Mouse (Mus musculus): ENCODE measurements around the gene Hapln2. TPM values are rescaled to one million over a fixed set of nuclear protein-coding genes. Genes with fewer than 3 reads are reported as not detected.

Hapln2 gene
- total and polyA plus RNA-seq, 3 experiments: not detected

DNA sequence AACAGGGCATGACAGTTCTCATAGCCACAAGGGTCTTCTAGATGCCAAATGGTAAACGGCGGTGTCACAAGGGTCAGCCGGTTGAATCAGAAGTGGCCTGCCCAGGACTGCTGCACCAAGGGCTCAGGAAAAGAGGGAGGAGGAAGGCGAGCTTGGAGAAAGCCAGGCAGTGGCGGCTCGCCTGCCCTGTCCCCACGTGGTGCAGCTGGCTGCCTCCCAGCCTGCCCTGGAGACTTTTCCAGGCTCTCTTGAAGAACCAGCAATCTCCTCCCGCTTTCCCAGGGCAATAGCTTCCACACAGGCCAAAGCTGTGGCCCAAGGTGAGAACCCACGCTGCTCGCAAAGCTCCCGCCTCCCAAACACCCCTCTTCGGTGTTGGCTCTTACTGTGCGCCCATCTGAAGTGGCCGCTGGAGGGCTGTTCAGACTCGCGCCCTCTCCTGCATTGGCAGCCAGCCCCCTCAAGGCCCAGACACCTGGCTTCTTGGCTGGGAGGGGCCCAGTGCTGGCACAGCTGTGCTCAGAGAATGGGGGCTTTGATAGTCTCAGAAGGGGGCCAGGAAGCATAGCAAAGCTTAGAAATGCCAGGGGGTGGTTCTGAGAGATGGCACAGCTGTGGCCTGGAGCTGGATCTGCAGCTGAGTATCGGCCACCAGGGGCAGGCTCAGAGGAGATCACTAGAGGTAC lies 24.9 kb downstream of the Hapln2 start (continued):
- TF ChIP-seq CTCF (IDR thresholded peaks at IDR 0.05 in 2 of 3, conservative IDR thresholded peaks at IDR 0.05 in 1 of 3; ENCODE audit: control insufficient read depth in 1 of 3, insufficient read depth in 1 of 3, low read depth in 2 of 3, low read length in 3 of 3, poor library complexity in 1 of 3, severe bottlenecking in 1 of 3) (no peak), ZMIZ1 (IDR thresholded peaks at IDR 0.05; ENCODE audit: low read depth, low read length) (no peak)

DNA sequence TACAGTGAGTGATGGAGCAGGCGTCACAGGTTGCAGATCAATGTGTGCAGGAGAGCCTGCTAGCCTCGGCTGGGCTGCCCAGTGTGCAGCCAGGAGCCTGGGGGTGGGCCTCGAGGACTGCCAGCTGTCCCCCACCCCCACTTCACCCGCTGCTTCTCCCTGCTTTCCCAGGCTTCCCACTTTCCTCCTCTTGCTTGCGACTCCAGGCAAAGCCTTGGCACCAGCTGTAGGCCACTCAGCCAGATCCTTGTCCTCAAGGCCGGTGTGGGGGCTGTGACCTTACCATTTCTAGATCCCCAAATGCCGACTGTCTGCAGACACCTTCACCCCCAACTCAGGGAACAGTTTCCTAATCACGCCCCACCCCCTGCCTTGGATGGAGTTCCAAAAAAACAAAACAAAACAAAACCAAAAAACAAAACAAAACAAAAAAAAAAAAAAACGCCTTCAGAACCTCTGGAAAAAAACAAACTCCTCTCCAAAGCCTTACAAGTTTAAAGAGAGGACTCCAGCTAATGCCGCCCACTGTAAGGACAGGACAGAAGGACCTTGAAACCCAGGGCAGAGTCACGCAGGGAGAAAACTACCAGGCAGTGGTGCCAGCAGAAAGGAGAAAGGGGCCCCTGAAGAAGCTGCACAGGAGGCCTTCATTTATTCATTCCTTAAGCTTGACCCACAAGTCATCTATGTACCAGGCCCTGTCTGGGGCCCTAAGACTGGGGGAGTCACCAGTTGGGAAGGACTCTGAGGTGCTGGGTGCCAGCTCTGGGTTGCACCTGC lies 26.4 kb downstream of the Hapln2 start:
- H3K4me1 ChIP-seq (ENCODE audit: control insufficient read depth in 1 of 2, insufficient read depth in 2 of 2, low read length in 2 of 2): no peaks in the 10 kb centered on the region
- H3K27ac ChIP-seq (ENCODE audit: control insufficient read depth, low read depth, low read length): no peak overlapping the region
- TF ChIP-seq HCFC1 (IDR thresholded peaks at IDR 0.05; ENCODE audit: low read depth, low read length) (no peak), JUND (IDR thresholded peaks at IDR 0.05; ENCODE audit: low read depth, low read length) (no peak), GABPA (IDR thresholded peaks at IDR 0.05; ENCODE audit: low read depth, low read length) (no peak), SMC3 (IDR thresholded peaks at IDR 0.05; ENCODE audit: low read depth, low read length) (no peak), MAZ (IDR thresholded peaks at IDR 0.05; ENCODE audit: low read depth, low read length) (no peak), CHD1 (IDR thresholded peaks at IDR 0.05; ENCODE audit: low read depth, low read length) (no peak)
- H3K9ac ChIP-seq (ENCODE audit: control insufficient read depth, low read depth, low read length, poor library complexity, severe bottlenecking): no peak overlapping the region
- no peaks in the 10 kb centered on the region; a peak in 1 of 4 replicates for H3K27me3 ChIP-seq (ENCODE audit: control insufficient read depth in 1 of 2, insufficient read depth in 2 of 2, low read length in 2 of 2)
- no peak overlapping the region for H3K4me3 ChIP-seq (ENCODE audit: control insufficient read depth in 1 of 2, insufficient read depth in 1 of 2, low read depth in 2 of 2, low read length in 2 of 2)
- DNase-seq (ENCODE audit: low read depth, low spot score): no peak
- H3K36me3 ChIP-seq (ENCODE audit: control insufficient read depth in 1 of 2, insufficient read depth in 2 of 2, low read length in 2 of 2): no peaks in the 10 kb centered on the region
- no peaks in the 10 kb centered on the region for H3K79me2 ChIP-seq (ENCODE audit: control insufficient read depth, insufficient read depth, low read length, poor library complexity)
- no peaks in the 10 kb centered on the region for H3K9me3 ChIP-seq (replicated peaks; ENCODE audit: insufficient read depth, low read length)

- no peaks in the 10 kb centered on the region for H3K79me2 ChIP-seq (ENCODE audit: control insufficient read depth, insufficient read depth, low read length, poor library complexity)
- no peaks in the 10 kb centered on the region for H3K4me1 ChIP-seq (ENCODE audit: control insufficient read depth in 1 of 2, insufficient read depth in 2 of 2, low read length in 2 of 2)
- H3K9ac ChIP-seq (ENCODE audit: control insufficient read depth, low read depth, low read length, poor library complexity, severe bottlenecking): no peak within 1 kb of the TSS
- no peak for DNase-seq (ENCODE audit: low read depth, low spot score)
- H3K4me3 ChIP-seq (ENCODE audit: control insufficient read depth in 1 of 2, insufficient read depth in 1 of 2, low read depth in 2 of 2, low read length in 2 of 2): no peak within 1 kb of the TSS
- H3K9me3 ChIP-seq (replicated peaks; ENCODE audit: insufficient read depth, low read length): no peaks in the 10 kb centered on the region
- no peaks in the 10 kb centered on the region; a peak in 1 of 4 replicates for H3K27me3 ChIP-seq (ENCODE audit: control insufficient read depth in 1 of 2, insufficient read depth in 2 of 2, low read length in 2 of 2)
- H3K36me3 ChIP-seq (ENCODE audit: control insufficient read depth in 1 of 2, insufficient read depth in 2 of 2, low read length in 2 of 2): no peaks in the 10 kb centered on the region
- TF ChIP-seq KAT2A (conservative IDR thresholded peaks at IDR 0.05; ENCODE audit: low read depth, low read length): no peak
- TF ChIP-seq NRF1 (IDR thresholded peaks at IDR 0.05; ENCODE audit: insufficient read depth, low read depth, low read length, poor library complexity, severe bottlenecking): no peak
- TF ChIP-seq HCFC1 (IDR thresholded peaks at IDR 0.05; ENCODE audit: low read depth, low read length): no peak
- TF ChIP-seq MYC (IDR thresholded peaks at IDR 0.05; ENCODE audit: low read depth, low read length): no peak
- no peak for TF ChIP-seq RAD21 (IDR thresholded peaks at IDR 0.05; ENCODE audit: low read depth, low read length)
- no peak for TF ChIP-seq MXI1 (IDR thresholded peaks at IDR 0.05; ENCODE audit: low read depth, low read length)
- no peak for TF ChIP-seq ETS1 (IDR thresholded peaks at IDR 0.05; ENCODE audit: low read depth, low read length)
- no peak for TF ChIP-seq E2F4 (IDR thresholded peaks at IDR 0.05; ENCODE audit: borderline replicate concordance, low read depth, low read length)
- no peak for TF ChIP-seq ZMIZ1 (IDR thresholded peaks at IDR 0.05; ENCODE audit: low read depth, low read length)
- TF ChIP-seq USF1 (IDR thresholded peaks at IDR 0.05; ENCODE audit: low read depth, low read length): no peak
- no peak within 1 kb of the TSS for H3K27ac ChIP-seq (ENCODE audit: control insufficient read depth, low read depth, low read length)
Measured at GRCm38 (mm10) chr3:88000181-88000580, 27.2 kb downstream of the Hapln2 start, which contains the start of gene Bcan. TSS of gene Bcan (minus strand) at chr3:88000230.
